Mouse (Mus musculus) heart, embryonic 13.5 days (tissue): ENCODE measurements around the gene Nt5c1a. TPM values are rescaled to one million over a fixed set of nuclear protein-coding genes. Genes with fewer than 3 reads are reported as not detected.
A peak's percentile ranks its signal among the peaks of the same experiment; 100 is the strongest.

Source experiments
- ATAC-seq: fragments of 200-750 bp; cut with Nextera tagmentation; 2 replicates; pipeline ENCODE4 v1.8.0; 2017; ENCODE audit warnings: moderate TSS enrichment; ENCODE audit not compliant: insufficient number of reproducible peaks, low FRiP score, low TSS enrichment; ENCODE audit errors: extremely low read depth
- H3K27ac ChIP-seq: fragments of 300-500 bp; sonication (generic); replicated peaks from 2 replicates; pipeline ENCODE4 v1.5.1; 2015; ENCODE audit warnings: moderate library complexity, mild to moderate bottlenecking, inconsistent platforms
- H3K27me3 ChIP-seq: fragments of 300-500 bp; sonication (generic); replicated peaks from 2 replicates; pipeline ENCODE4 v1.6.1; 2015; ENCODE audit warnings: mild to moderate bottlenecking, inconsistent platforms
- H3K36me3 ChIP-seq: fragments of 300-500 bp; sonication (generic); 2 replicates; pipeline ENCODE4 v1.6.1; 2015; ENCODE audit warnings: mild to moderate bottlenecking, inconsistent platforms
- H3K4me1 ChIP-seq: fragments of 300-500 bp; sonication (generic); 2 replicates; pipeline ENCODE4 v1.6.1; 2015; ENCODE audit warnings: inconsistent platforms
- H3K4me2 ChIP-seq: fragments of 300-500 bp; sonication (generic); 2 replicates; pipeline ENCODE4 v1.6.1; 2015; ENCODE audit warnings: inconsistent platforms, mild to moderate bottlenecking, moderate library complexity
- H3K4me3 ChIP-seq: fragments of 300-500 bp; sonication (generic); 2 replicates; pipeline ENCODE4 v1.5.1; 2015; ENCODE audit warnings: moderate library complexity, mild to moderate bottlenecking, inconsistent platforms
- H3K9ac ChIP-seq: fragments of 300-500 bp; sonication (generic); 2 replicates; pipeline ENCODE4 v1.6.1; 2015; ENCODE audit warnings: inconsistent platforms, mild to moderate bottlenecking, moderate library complexity
- H3K9me3 ChIP-seq: fragments of 300-500 bp; sonication (generic); 2 replicates; pipeline ENCODE4 v1.6.1; 2016; ENCODE audit warnings: inconsistent platforms
- WGBS: fragments of 180-500 bp; shearing (Covaris S2); methylation state at CpG from one replicate; pipeline ENCODE4 v1.1.7; 2015; ENCODE audit warnings: mixed read lengths; 5-methylcytosine and 5-hydroxymethylcytosine counted together
- polyA plus RNA-seq: library from polyadenylated mRNA; unstranded; fragments of >200 nt; fragmentation: Nextera tagmentation; extraction: Ambion mirVana; gene quantifications from 2 replicates; pipeline ENCODE4 v1.2.1, GENCODE M21; 2015

Nt5c1a gene
- polyA plus RNA-seq, 1 experiment from 2014 or later = 0.83 TPM

DNA sequence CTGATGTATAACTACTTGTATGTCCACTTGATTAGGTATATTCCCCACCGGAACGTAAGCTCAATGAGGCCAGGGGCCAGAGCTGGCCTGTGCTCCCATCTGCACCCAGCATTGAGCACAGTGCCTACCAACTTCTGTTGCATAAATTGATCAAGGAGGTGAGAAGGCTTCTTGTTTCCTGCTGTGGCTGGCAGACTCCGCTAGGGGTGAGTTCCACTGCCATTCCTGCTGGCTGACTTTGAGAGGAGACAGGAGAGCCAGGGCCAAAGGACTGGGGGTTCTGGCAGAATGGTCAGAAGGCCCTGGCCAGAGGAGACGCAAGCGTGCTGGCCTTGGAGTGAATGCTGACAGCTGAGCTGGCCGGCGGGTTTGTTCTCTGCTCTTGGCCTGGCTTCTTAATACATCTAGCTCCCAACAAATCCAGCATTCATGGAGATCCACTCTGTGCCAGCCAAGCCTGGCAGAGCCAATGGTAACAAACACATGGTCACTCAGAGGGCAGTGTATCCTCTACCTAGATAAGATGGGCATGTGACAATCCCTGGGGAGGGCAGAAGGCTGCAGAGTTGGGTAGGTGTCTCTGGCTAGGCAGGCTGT is 47.8 kb downstream of the Nt5c1a start:
- H3K4me3 ChIP-seq = no peak overlapping the region
- H3K27me3 ChIP-seq = no peaks in the 10 kb centered on the region
- peak overlapping the region; percentile 96 for H3K27ac ChIP-seq
- H3K9me3 ChIP-seq = no peaks in the 10 kb centered on the region
- peaks cover 56% of the 10 kb centered on the region for H3K4me1 ChIP-seq
- 53% methylated on average over 7 of the region's 7 CpGs for WGBS
- no peak for ATAC-seq
- no peaks in the 10 kb centered on the region for H3K36me3 ChIP-seq
- H3K4me2 ChIP-seq = no peak overlapping the region
- peak overlapping the region; percentile 53; the same call in 1 of the 2 replicates for H3K9ac ChIP-seq

DNA sequence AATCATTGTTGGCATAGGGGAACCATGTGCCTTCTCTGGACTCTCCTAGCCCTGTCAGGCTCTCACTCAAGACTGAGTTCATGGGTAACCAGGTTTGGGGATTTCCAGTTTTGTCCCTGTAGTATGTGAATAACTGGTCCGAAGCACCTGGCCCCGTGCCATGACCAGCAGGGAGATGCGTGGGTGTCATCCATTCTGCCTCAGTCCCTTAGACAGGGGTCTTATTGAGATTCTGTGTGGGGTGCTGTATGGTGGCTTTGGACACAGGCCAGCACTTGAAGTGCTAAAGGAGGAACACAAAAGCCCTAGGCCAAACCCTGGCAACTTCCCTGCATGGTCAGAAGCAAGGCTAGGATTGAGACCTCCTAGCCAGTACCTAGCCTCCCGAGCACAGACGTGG is 50.9 kb downstream of the Nt5c1a start:
- 69% methylated on average over 5 of the region's 5 CpGs for WGBS
- H3K4me1 ChIP-seq = peaks cover 37% of the 10 kb centered on the region
- H3K4me3 ChIP-seq = no peak overlapping the region
- ATAC-seq = no peak
- H3K27ac ChIP-seq = peak overlapping the region; percentile 9; the same call in 1 of the 2 replicates
- no peak overlapping the region for H3K9ac ChIP-seq
- H3K9me3 ChIP-seq = no peaks in the 10 kb centered on the region
- no peaks in the 10 kb centered on the region for H3K27me3 ChIP-seq
- no peaks in the 10 kb centered on the region for H3K36me3 ChIP-seq
- no peak overlapping the region for H3K4me2 ChIP-seq

GRCm38 (mm10) chr4:123254617-123255016 is 53.3 kb downstream of the Nt5c1a start:
- H3K36me3 ChIP-seq = no peaks in the 10 kb centered on the region
- H3K4me3 ChIP-seq = no peak overlapping the region
- WGBS = 10% methylated on average over 5 of the region's 5 CpGs
- H3K4me1 ChIP-seq = peaks cover 17% of the 10 kb centered on the region
- no peaks in the 10 kb centered on the region for H3K9me3 ChIP-seq
- no peak overlapping the region for H3K27ac ChIP-seq
- ATAC-seq = no peak
- H3K9ac ChIP-seq = no peak overlapping the region
- H3K27me3 ChIP-seq = no peaks in the 10 kb centered on the region
- H3K4me2 ChIP-seq = no peak overlapping the region

DNA sequence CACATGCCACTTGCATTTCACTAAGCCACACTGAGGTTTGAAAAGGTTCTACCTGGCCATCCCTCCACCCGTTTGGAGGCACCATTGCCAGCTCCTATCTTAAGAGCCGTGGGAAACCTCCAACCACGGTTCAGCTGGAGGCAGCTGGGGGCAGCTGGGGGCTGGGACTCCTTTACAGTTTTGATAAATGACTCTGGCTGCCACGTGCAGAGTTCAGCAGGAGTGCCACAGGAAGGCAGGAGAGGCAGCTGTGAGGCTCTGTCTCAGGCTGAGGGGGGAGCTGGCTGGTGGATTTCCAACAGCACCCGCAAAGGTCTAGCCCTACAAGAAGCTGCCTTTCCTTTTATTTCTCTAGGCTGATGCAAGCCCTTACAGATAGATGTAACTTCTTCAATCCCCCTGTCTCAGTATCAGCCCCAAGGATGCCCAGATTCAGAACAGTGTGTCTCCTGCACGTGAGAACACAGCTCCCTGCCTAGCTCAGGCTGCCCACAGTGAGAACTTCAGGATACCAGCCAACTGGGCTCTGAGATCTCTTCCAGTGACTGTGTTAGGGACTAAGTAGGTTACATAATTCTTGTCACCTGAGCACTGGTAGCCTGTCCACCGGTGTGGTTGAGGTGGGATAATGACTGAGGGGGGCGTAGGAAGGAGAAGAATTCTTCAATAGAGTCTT is 58.9 kb downstream of the Nt5c1a start:
- no peak overlapping the region for H3K4me3 ChIP-seq
- peaks cover 14% of the 10 kb centered on the region for H3K4me1 ChIP-seq
- no peaks in the 10 kb centered on the region for H3K9me3 ChIP-seq
- H3K36me3 ChIP-seq = no peaks in the 10 kb centered on the region
- peak overlapping the region; percentile 25; the same call in 1 of the 2 replicates for H3K9ac ChIP-seq
- H3K27me3 ChIP-seq = no peaks in the 10 kb centered on the region
- ATAC-seq = peak; percentile 54; the same call in 1 of the 2 replicates
- 0 out of 2 replicates have a peak overlapping the region, but pooled peaks have one; percentile 32 for H3K4me2 ChIP-seq
- 24% methylated on average over 8 of the region's 8 CpGs for WGBS
- H3K27ac ChIP-seq = 0 out of 2 replicates have a peak overlapping the region, but pooled peaks have one; percentile 29

- peaks cover 14% of the 10 kb centered on the region for H3K4me1 ChIP-seq
- WGBS = 63% methylated on average over 5 of the region's 5 CpGs
- H3K27me3 ChIP-seq = no peaks in the 10 kb centered on the region
- H3K27ac ChIP-seq = no peak within 1 kb of the TSS
- no peak for ATAC-seq
- no peaks in the 10 kb centered on the region for H3K36me3 ChIP-seq
- H3K4me3 ChIP-seq = no peak within 1 kb of the TSS
- H3K9me3 ChIP-seq = no peaks in the 10 kb centered on the region
- no peak within 1 kb of the TSS for H3K9ac ChIP-seq
- no peak within 1 kb of the TSS for H3K4me2 ChIP-seq
These were observed 60.6 kb downstream of the Nt5c1a start, which contains the start of gene Pabpc4 for GRCm38 (mm10) chr4:123261721-123262401. Gene Pabpc4 (plus strand): TSS chr4:123262351.

Other genes starting within 250 kb of the Nt5c1a start
- 0.98 and 1.0 TPM in 2 replicates for gene Mfsd2a, start 240.3 kb upstream of the Nt5c1a start, polyA plus RNA-seq
- 0.75 and 1.4 TPM in 2 replicates for gene Mycl, start 205.9 kb upstream of the Nt5c1a start, polyA plus RNA-seq
- 10.5 and 10.6 TPM in 2 replicates for gene Trit1, start 184.9 kb upstream of the Nt5c1a start, polyA plus RNA-seq
- 0.08 and 0.15 TPM in 2 replicates for gene Bmp8b, start 96.3 kb upstream of the Nt5c1a start, polyA plus RNA-seq
- gene Oxct2b, start 85.2 kb upstream of the Nt5c1a start, polyA plus RNA-seq = 0.11 TPM in 1 of 2 replicates, not detected in the other
- gene Ppie, start 61.6 kb upstream of the Nt5c1a start, polyA plus RNA-seq = 51.3 and 56.7 TPM in 2 replicates
- 1.6 and 1.7 TPM in 2 replicates for gene Hpcal4, start 18.3 kb upstream of the Nt5c1a start, polyA plus RNA-seq
- 9.2 and 9.3 TPM in 2 replicates for gene Heyl, start 32.1 kb downstream of the Nt5c1a start, polyA plus RNA-seq
- 52.0 and 56.4 TPM in 2 replicates for gene Pabpc4, start 60.8 kb downstream of the Nt5c1a start, polyA plus RNA-seq
- gene Oxct2a, start 122.1 kb downstream of the Nt5c1a start, polyA plus RNA-seq = not detected in 2 replicates
- 0.06 and 0.13 TPM in 2 replicates for gene Bmp8a, start 141.7 kb downstream of the Nt5c1a start, polyA plus RNA-seq